ENCODE assay signal across 8 mouse cellular contexts in the genomic region with DNA sequence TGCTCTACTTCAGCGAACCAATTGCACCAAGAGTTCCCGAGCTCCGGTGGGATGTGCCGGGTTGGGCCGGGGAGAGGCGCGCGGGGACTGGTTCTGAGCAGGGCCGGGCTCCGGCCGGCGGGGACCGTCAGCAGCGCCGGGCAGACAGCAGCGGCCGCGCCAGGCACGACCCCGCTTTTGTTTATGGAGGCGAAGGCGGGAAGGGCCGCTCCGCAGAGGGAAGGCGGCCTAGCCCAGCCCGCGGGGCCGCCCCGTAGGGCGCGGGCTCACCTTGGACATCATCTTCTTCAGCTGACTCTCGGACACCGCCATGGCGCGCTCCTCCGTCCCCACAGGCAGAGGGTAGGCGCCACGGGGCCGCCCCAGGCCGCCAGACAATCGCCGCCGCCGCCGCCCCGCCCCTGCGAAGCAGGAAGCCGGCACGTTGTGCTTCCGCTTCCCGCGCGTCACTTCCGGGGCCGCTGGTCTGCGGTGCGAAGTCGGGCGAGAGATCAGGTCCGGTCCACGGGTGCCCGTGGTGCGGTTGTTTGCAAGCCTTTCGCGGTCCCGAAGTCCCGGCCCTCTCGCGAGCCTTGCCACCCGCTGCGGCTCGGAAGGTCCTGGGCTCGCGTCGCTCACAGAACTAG. TPM values are rescaled to one million over a fixed set of nuclear protein-coding genes. Genes with fewer than 3 reads are reported as not detected.
A peak's percentile ranks its signal among the peaks of the same experiment; 100 is the strongest.
DNase-seq lines count a peak whose midpoint lies in the region; ATAC-seq and TF ChIP-seq lines count a peak whose summit lies in the region.

A gene (minus strand): TSS at position 419 of the 626 bp plus-strand sequence.

- peak within 1 kb of the TSS; percentile 99 for H3K4me3 ChIP-seq in bone marrow, adult 2 months (replicated peaks; ENCODE audit: control insufficient read depth, low read depth, low read length)
- H3K4me3 ChIP-seq in embryonic facial prominence, embryonic 15.5 days (replicated peaks), result peak within 1 kb of the TSS; percentile 95
- peak within 1 kb of the TSS; percentile 67 for H3K4me3 ChIP-seq in kidney, embryonic 14.5 days (ENCODE audit: low read length)
- H3K4me3 ChIP-seq in limb, embryonic 15.5 days, result peak within 1 kb of the TSS; percentile 79

- peak; percentile 93 for ATAC-seq in embryonic facial prominence, embryonic 15.5 days (ENCODE audit: insufficient number of reproducible peaks, low FRiP score, low TSS enrichment, low read depth)
- peak; percentile 95 for ATAC-seq in kidney, embryonic 14.5 days (ENCODE audit: low FRiP score, low TSS enrichment)
- ATAC-seq in limb, embryonic 15.5 days (ENCODE audit: insufficient number of reproducible peaks, low FRiP score, low TSS enrichment, low read depth), result peak; percentile 87

- H3K9me3 ChIP-seq in embryonic facial prominence, embryonic 15.5 days (replicated peaks), result no peaks in the 10 kb centered on the region
- H3K9me3 ChIP-seq in kidney, embryonic 14.5 days (ENCODE audit: control insufficient read depth, low read length), result no peaks in the 10 kb centered on the region
- no peaks in the 10 kb centered on the region for H3K9me3 ChIP-seq in limb, embryonic 15.5 days

- H3K27me3 ChIP-seq in embryonic facial prominence, embryonic 15.5 days, result no peaks in the 10 kb centered on the region
- H3K27me3 ChIP-seq in kidney, embryonic 14.5 days (ENCODE audit: control insufficient read depth, insufficient read depth, low read length), result no peaks in the 10 kb centered on the region
- no peaks in the 10 kb centered on the region for H3K27me3 ChIP-seq in limb, embryonic 15.5 days

- H3K27ac ChIP-seq in bone marrow, adult 2 months (ENCODE audit: control insufficient read depth, insufficient read depth, low read depth, low read length, poor library complexity), result peak within 1 kb of the TSS; percentile 100
- peak within 1 kb of the TSS; percentile 98 for H3K27ac ChIP-seq in embryonic facial prominence, embryonic 15.5 days (replicated peaks)
- H3K27ac ChIP-seq in kidney, embryonic 14.5 days (ENCODE audit: low read depth, low read length), result peak within 1 kb of the TSS; percentile 97
- peak within 1 kb of the TSS; percentile 98 for H3K27ac ChIP-seq in limb, embryonic 15.5 days

- no peak for TF ChIP-seq CTCF in bone marrow, adult 2 months (IDR thresholded peaks at IDR 0.05; ENCODE audit: control insufficient read depth, insufficient read depth, low read length)

- peak; percentile 91 for DNase-seq in 416B (ENCODE audit: low read depth)
- peak; percentile 91 to 93 for DNase-seq in heart, adult 9 months (ENCODE audit: low spot score in 2 of 2)
- peak; percentile 87 to 90 for DNase-seq in monocyte, adult 2 months (ENCODE audit: low read depth in 1 of 2, low spot score in 2 of 2)
- DNase-seq in spleen, postnatal 36 days (ENCODE audit: low spot score in 2 of 2), result peak; percentile 91 to 92

- H3K4me2 ChIP-seq in embryonic facial prominence, embryonic 15.5 days (replicated peaks), result peak within 1 kb of the TSS; percentile 60
- H3K4me2 ChIP-seq in kidney, embryonic 14.5 days (replicated peaks; ENCODE audit: low read depth, low read length), result peak within 1 kb of the TSS; percentile 70
- peak within 1 kb of the TSS; percentile 60 for H3K4me2 ChIP-seq in limb, embryonic 15.5 days

- no peaks in the 10 kb centered on the region; the same call in 1 of the 2 replicates for H3K36me3 ChIP-seq in embryonic facial prominence, embryonic 15.5 days
- H3K36me3 ChIP-seq in kidney, embryonic 14.5 days (ENCODE audit: control insufficient read depth, insufficient read depth, low read length), result no peaks in the 10 kb centered on the region; the same call in 1 of the 2 replicates
- peaks cover 8% of the 10 kb centered on the region; the same call in 1 of the 2 replicates for H3K36me3 ChIP-seq in limb, embryonic 15.5 days

- peak within 1 kb of the TSS; percentile 94 for H3K9ac ChIP-seq in embryonic facial prominence, embryonic 15.5 days
- H3K9ac ChIP-seq in kidney, embryonic 14.5 days (ENCODE audit: low read depth, low read length), result peak within 1 kb of the TSS; percentile 86
- peak within 1 kb of the TSS; percentile 92 for H3K9ac ChIP-seq in limb, embryonic 15.5 days

- H3K4me1 ChIP-seq in bone marrow, adult 2 months (ENCODE audit: control insufficient read depth, insufficient read depth, low read length), result no peaks in the 10 kb centered on the region; the same call in 1 of the 2 replicates
- peaks cover 22% of the 10 kb centered on the region for H3K4me1 ChIP-seq in embryonic facial prominence, embryonic 15.5 days
- H3K4me1 ChIP-seq in kidney, embryonic 14.5 days (ENCODE audit: control insufficient read depth, insufficient read depth, low read length), result peaks cover 14% of the 10 kb centered on the region; the same call in 1 of the 2 replicates
- H3K4me1 ChIP-seq in limb, embryonic 15.5 days, result peaks cover 21% of the 10 kb centered on the region

- WGBS in bone marrow, adult 2 months, result under 1% methylated on average over 74 of the region's 75 CpGs
- WGBS in embryonic facial prominence, embryonic 15.5 days, result under 1% methylated on average over 75 of the region's 75 CpGs
- whole genome bisulfite sequencing in kidney, embryonic 14.5 days, result under 1% methylated on average over 67 of the region's 75 CpGs
- under 1% methylated on average over 75 of the region's 75 CpGs for WGBS in limb, embryonic 15.5 days

- TF ChIP-seq POLR2A in bone marrow, adult 2 months (IDR thresholded peaks at IDR 0.05; ENCODE audit: borderline replicate concordance, control insufficient read depth, low read depth, low read length), result peak; percentile 98

RNA-seq across cellular contexts. Expression of the gene that starts here (rescaled TPM):
- 36.9 and 46.6 TPM in 2 replicates for polyA plus RNA-seq in bone marrow, adult 2 months (2011; ENCODE audit: insufficient read depth, insufficient read length, low replicate concordance, missing spikeins)
- polyA plus RNA-seq in embryonic facial prominence, embryonic 15.5 days (2015; fragmentation: Nextera tagmentation; extraction: Ambion mirVana), result 175 and 193 TPM in 2 replicates
- polyA plus RNA-seq in kidney, embryonic 14.5 days (2014; fragmentation: Nextera tagmentation; extraction: Ambion mirVana), result 183 and 204 TPM in 2 replicates
- 161 and 169 TPM in 2 replicates for polyA plus RNA-seq in limb, embryonic 15.5 days (2015; fragmentation: Nextera tagmentation; extraction: Ambion mirVana)

Comparison
In these comparisons a context has a peak if more than half of its experiments do, and no peak if none do; other contexts are left out.
1. Peak in every context shown above with its lines: DNase-seq, ATAC-seq, H3K4me3 ChIP-seq and H3K27ac ChIP-seq.